Mouse (Mus musculus): ENCODE measurements around the gene Pus1.
"Not testable (repeated sequence)": the region's sequence is repeated elsewhere in the genome, so short reads cannot be mapped to it uniquely, and the experiment has no call there.

Pus1 gene

GRCm38 (mm10) chr5:110781529-110782238 lies 1.2 kb upstream of the Pus1 start:
- DNase-seq (ENCODE audit: low spot score in 2 of 2): no peak

GRCm38 (mm10) chr5:110780761-110781528 lies 486 bp upstream of the Pus1 start:
- DNase-seq (ENCODE audit: low spot score in 2 of 2): peak in 1 of 2 experiments; percentile 62

- no peak for DNase-seq (ENCODE audit: low spot score in 2 of 2)
Observed at GRCm38 (mm10) chr5:110779276-110779997, 1.0 kb downstream of the Pus1 start.

GRCm38 (mm10) chr5:110778263-110778662 lies 2.2 kb downstream of the Pus1 start:
- no peak for DNase-seq (ENCODE audit: low spot score in 2 of 2)

- DNase-seq (ENCODE audit: low spot score in 2 of 2): no peak
Observed at GRCm38 (mm10) chr5:110776141-110776540, 4.3 kb downstream of the Pus1 start.

- peak in 1 of 2 experiments; percentile 22 for DNase-seq (ENCODE audit: low spot score in 2 of 2)
Observed at GRCm38 (mm10) chr5:110774511-110774910, 5.9 kb downstream of the Pus1 start.

- not testable (repeated sequence) for DNase-seq (ENCODE audit: low spot score in 2 of 2)
Observed at GRCm38 (mm10) chr5:110772945-110773344, 7.5 kb downstream of the Pus1 start.

GRCm38 (mm10) chr5:110770448-110771158 lies 9.9 kb downstream of the Pus1 start, which contains the start of gene Ep400:
Gene Ep400, minus strand, starts transcription at chr5:110770717.
- peak; percentile 100 for DNase-seq (ENCODE audit: low spot score in 2 of 2)

- DNase-seq (ENCODE audit: low spot score in 2 of 2): peak; percentile 59 to 69
Observed at GRCm38 (mm10) chr5:110770031-110770445, 10.4 kb downstream of the Pus1 start.

- no peak for DNase-seq (ENCODE audit: low spot score in 2 of 2)
Observed at GRCm38 (mm10) chr5:110769272-110769671, 11.2 kb downstream of the Pus1 start.

- DNase-seq (ENCODE audit: low spot score in 2 of 2): no peak
Observed at GRCm38 (mm10) chr5:110763890-110764289, 16.6 kb downstream of the Pus1 start.

- DNase-seq (ENCODE audit: low spot score in 2 of 2): no peak
Observed at GRCm38 (mm10) chr5:110745021-110745420, 35.4 kb downstream of the Pus1 start.

- DNase-seq (ENCODE audit: low spot score in 2 of 2): no peak
Observed at GRCm38 (mm10) chr5:110739496-110740275, 40.8 kb downstream of the Pus1 start.

- DNase-seq (ENCODE audit: low spot score in 2 of 2): no peak
Observed at GRCm38 (mm10) chr5:110735606-110736005, 44.9 kb downstream of the Pus1 start.

GRCm38 (mm10) chr5:110733231-110733823 lies 47.1 kb downstream of the Pus1 start:
- DNase-seq (ENCODE audit: low spot score in 2 of 2): no peak

GRCm38 (mm10) chr5:110731227-110731626 lies 49.2 kb downstream of the Pus1 start:
- peak in 1 of 2 experiments; percentile 36 for DNase-seq (ENCODE audit: low spot score in 2 of 2)

- no peak for DNase-seq (ENCODE audit: low spot score in 2 of 2)
Observed at GRCm38 (mm10) chr5:110727850-110728249, 52.6 kb downstream of the Pus1 start.

Data from right cerebral cortex, postnatal 10 days (tissue).